Mouse (Mus musculus): ENCODE results near the gene Cts6.

- TF ChIP-seq CTCF (IDR thresholded peaks at IDR 0.05; ENCODE audit: low read depth, low read length) (no peak), TAL1 (conservative IDR thresholded peaks at IDR 0.05; ENCODE audit: low read depth, low read length) (no peak), GATA1 (IDR thresholded peaks at IDR 0.05; ENCODE audit: borderline replicate concordance, low read length) (no peak)
Measured at GRCm38 (mm10) chr13:61203310-61203709, at the start of gene Cts6.

All from G1E (cell line).